Mouse (Mus musculus) brown adipose tissue, adult 24 weeks (tissue): ENCODE data around the gene Nkrf. TPM values are rescaled to one million over a fixed set of nuclear protein-coding genes. Genes with fewer than 3 reads are reported as not detected.

Source experiments
- H3K27ac ChIP-seq: fragments of 200-500 bp; replicated peaks from 2 replicates; pipeline ENCODE4 v1.5.1; 2012; ENCODE audit warnings: low read depth, mild to moderate bottlenecking, low read length
- H3K4me1 ChIP-seq: fragments of 200-500 bp; 2 replicates; pipeline ENCODE4 v1.6.1; 2012; ENCODE audit warnings: low read length, mixed read lengths; ENCODE audit not compliant: control insufficient read depth, insufficient read depth, insufficient read length
- H3K4me3 ChIP-seq: fragments of 200-500 bp; 2 replicates; pipeline ENCODE4 v1.5.1; 2012; ENCODE audit warnings: low read depth, mild to moderate bottlenecking, low read length, moderate library complexity; ENCODE audit not compliant: insufficient read depth
- polyA plus RNA-seq: library from polyadenylated mRNA; stranded (reverse); fragments of >200 nt; gene quantifications from 2 replicates; pipeline ENCODE4 v1.2.4, GENCODE M21; 2012; ENCODE audit not compliant: missing spikeins, insufficient read depth, insufficient read length

The Nkrf gene
- polyA plus RNA-seq, 1 experiment = 2.2 TPM

DNA sequence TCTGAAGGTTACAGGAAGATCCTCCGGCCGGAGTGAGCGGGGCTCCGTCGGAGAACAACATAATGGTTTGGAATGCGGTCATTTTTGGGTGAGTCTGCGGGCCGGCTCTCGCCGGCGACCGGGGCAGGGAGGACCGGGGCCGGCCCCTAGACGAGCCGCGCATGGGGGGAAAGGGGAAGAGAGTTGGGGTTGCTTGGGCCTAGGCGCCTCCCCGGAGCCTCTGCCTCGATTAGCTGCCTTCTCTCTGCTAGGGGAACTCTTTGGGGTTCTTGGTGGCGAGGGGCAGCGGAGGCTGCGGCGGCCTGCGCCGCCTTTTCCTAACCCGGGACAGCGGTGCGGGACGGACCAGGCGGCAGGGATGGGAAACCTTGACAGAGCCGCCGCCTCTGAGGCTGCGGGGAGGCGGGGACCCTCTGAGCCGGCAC is 28.0 kb downstream of the Nkrf start:
- Histone ChIP-seq H3K4me3 (peak overlapping the region; percentile 96), H3K27ac (peak overlapping the region; percentile 78), H3K4me1 (no peaks in the 10 kb centered on the region; the same call in 1 of the 2 replicates)

DNA sequence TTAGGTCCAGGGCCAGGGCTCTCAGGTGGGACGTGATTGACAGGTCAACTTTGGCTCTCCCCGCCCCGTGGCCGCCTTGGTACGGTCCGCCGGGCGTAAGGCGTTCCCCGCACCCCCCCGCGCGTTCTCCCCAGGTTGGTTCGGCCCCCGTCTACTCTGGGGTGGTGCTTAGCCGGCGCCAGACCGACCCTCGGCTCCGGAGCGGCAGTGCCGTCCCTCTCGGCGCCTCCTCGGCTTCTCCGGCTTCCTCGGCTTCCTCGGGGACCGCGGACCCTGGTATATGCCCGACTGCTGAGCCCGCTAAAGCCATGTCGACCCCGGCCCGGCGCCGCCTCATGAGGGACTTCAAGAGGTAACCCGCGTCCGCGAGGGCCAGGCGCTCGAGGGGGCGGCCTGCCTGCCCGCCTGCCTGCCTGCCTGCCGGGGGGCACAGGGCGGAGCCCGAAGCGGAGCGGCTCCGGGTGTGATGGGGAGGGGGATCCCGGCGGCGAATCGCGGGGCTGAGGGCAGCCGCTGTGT is 28.5 kb downstream of the Nkrf start:
- Histone ChIP-seq H3K4me3 (peak overlapping the region; percentile 96), H3K27ac (peak overlapping the region; percentile 78)

DNA sequence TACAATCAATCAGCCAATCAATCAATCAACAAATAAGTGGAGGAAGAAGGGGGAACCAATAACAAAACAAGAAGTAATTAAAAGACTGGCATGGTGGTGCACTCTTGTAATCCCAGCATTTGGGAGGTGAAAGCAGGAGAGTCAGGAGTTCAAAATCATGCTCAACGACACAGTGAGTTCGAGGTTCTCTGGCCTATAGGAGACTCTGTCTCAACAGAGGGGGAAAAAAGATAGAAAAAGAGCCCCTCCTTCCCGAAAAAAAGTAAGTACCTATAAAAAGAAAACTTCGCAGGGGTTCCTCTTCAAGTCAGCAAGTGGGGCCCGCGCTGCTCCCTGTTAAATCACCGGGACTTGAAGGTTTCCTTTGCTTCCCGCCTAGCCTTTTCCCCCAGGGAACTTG is 28.9 kb downstream of the Nkrf start, which contains the start of the genes Ube2a and C330007P06Rik:
Gene Ube2a, plus strand, starts transcription at position 136 of the 400 bp plus-strand sequence.
Gene C330007P06Rik, minus strand, starts transcription at position 347 of the 400 bp plus-strand sequence.
- peak within 1 kb of the TSS; percentile 78 for H3K27ac ChIP-seq
- H3K4me1 ChIP-seq = no peaks in the 10 kb centered on the region; the same call in 1 of the 2 replicates

More for the DNA sequence above, 28.5 kb downstream of the Nkrf start:
- H3K4me1 ChIP-seq = no peaks in the 10 kb centered on the region; the same call in 1 of the 2 replicates

DNA sequence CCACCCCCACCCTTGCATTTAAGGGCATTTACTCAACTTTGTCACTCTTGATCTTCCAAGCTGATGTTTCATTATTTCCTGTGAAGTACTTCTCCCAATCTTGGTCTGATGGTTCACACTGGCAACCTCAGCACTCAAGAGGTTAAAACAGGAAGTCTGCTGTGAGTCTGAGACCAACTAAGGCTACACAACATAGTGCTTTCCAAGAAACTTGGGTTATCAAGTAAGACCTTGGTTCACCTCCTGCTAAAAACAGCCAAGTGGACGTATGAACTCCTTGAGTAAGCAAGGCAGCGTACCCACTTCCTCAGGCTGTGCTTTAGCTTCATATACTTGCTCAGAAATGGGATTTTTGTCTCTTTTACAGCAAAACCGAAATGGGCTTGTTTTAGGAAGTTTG is 32.3 kb downstream of the Nkrf start:
- H3K4me3 ChIP-seq = no peak overlapping the region
- H3K4me1 ChIP-seq = no peaks in the 10 kb centered on the region; the same call in 1 of the 2 replicates
- H3K27ac ChIP-seq = no peak overlapping the region

More for the DNA sequence above, 28.9 kb downstream of the Nkrf start, which contains the start of the genes Ube2a and C330007P06Rik:
- H3K4me3 ChIP-seq = peak within 1 kb of the TSS; percentile 96

DNA sequence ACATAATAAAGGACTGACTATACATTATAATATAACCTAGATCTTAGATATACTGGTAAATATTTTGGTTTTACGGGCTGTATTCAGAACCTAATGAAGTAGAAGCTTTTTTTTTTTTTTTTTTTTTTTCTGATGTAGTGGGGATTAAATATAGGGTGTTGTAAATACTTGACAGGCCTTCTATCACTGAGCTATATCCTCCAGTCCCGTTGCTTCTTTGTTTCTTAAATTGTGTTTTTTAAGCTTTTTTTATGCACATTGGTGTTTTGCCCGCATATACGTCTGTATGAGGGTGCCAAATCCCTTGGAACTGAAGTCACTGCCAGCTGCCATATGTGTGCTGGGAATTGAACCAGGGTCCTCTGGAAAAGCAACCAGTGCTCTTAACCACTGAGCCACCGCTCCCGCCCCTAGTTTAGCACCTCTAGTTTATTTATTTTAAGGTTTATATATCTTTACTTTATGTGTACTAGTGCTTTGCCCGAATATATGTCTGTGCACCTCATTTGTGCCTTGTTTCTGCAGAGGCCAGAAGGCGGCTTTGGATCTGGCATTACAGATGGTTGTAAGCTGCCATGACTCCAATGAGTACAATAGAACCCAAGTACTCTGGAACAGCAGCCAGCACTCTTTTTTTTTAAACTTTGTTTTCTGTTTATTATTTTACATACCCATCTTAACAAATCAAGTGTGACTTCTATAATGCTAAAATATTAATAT is 37.9 kb downstream of the Nkrf start:
- no peak overlapping the region; the same call in 1 of the 2 replicates for H3K4me3 ChIP-seq
- H3K4me1 ChIP-seq = no peaks in the 10 kb centered on the region; the same call in 1 of the 2 replicates
- no peak overlapping the region for H3K27ac ChIP-seq

DNA sequence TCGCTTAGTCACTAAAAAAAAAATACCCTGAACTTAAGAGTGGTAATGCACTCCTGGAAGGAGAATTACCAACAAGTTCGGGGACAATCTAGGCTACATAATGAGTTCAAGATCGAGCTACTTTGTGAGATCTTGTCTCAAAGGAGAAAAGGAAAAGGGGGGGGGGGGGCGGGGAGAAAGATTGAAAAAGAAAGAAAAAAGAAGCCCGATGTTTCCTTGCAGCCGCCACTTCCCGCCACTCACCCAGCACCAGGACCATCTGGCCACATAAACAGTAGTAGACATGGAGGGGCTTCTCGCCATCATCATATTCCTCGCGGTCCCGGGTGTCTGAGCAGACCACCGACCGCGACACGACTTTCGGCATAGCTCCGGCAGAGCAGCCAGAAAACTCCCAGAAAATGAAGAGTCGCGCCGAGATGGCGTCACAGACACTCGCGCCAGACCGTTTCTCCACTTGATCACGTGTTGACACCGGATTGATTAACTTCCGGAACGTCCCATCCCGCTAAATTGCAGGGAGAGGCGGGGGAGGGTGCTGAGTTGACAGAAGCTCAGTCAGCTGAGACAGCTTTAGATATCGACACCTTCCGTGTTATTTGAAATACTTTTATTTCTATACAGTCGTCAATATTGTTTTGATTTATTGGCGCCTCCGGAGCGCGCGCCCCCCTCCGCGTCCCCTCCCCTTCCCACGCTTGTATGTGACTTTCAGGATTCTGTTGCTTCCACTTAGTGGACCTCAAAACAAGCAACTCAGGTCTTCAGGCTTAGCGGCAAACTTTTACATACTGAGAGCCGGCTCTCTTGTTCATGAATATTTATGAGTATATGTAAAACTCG is 38.7 kb downstream of the Nkrf start:
- Histone ChIP-seq H3K4me1 (no peaks in the 10 kb centered on the region; the same call in 1 of the 2 replicates), H3K27ac (peak overlapping the region; percentile 88), H3K4me3 (peak overlapping the region; percentile 78)

DNA sequence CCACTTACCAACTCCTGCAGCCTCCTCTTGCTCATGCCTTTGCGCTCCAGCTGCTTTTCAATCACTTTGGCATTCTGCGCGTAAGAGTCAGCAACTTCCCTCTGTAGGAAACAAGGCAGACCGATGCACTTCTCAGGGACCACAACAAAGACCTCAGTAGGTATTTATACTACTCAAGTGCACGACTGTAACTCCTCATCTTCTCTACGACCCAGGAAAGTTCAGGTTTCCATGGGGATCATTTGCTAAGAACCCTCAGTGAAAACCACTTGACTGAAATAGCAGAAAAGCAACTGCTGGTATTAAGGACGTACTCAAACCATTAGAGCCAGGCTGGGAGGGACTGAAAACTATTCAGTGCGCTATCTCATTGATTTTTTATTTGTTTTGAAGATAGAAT is 50.1 kb downstream of the Nkrf start:
- H3K27ac ChIP-seq = no peak overlapping the region
- H3K4me3 ChIP-seq = no peak overlapping the region
- no peaks in the 10 kb centered on the region for H3K4me1 ChIP-seq

DNA sequence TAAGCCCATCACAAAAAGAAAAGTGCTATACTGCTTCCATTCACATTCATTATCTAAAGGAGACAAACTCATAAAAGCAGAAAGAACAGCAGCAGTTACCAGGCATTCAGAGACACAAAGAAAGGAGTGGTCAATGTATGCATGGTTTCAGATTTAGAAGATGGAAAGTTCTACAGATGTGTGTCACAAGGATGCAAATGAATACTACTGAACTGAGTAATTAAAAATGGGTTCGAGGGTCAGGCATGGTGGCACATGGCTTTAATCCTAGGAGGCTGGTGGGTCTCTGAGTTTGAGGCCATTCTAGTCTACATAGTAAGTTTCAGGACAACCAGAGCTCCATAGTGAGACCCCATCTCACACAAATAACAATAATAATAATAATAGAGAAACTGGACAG is 55.5 kb downstream of the Nkrf start:
- Histone ChIP-seq H3K4me3 (no peak overlapping the region), H3K4me1 (no peaks in the 10 kb centered on the region), H3K27ac (no peak overlapping the region)

DNA sequence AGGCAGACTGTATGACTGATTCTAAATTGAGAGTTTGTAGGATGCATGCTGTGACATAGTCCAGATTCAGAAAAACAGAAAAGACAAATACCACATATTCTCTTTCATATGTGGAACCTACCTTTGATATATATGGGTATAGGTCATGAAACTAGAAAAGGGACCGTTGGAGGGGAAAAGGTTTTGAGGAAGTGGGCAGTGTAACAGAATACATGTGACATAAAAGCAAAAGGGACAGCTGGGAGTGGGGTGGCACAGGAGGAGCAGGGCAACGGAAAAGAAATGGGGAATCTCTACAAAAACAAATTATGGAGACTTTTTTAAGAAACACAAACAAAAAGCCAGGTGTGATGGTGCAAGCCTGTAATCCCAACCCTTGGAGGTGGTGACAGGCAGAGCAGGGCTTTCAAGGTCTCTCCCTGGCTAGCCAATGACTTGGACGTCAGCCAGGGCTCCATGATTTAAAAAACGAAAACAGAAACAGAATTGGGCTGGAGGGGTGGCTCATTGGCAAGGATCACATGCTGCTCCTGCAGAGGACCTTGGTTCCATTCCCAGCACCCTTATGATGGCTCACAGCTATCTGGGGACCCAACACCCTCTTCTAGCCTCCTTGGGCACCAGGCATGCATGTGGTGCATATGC is 59.2 kb downstream of the Nkrf start:
- no peak overlapping the region for H3K27ac ChIP-seq
- H3K4me3 ChIP-seq = no peak overlapping the region
- no peaks in the 10 kb centered on the region for H3K4me1 ChIP-seq

DNA sequence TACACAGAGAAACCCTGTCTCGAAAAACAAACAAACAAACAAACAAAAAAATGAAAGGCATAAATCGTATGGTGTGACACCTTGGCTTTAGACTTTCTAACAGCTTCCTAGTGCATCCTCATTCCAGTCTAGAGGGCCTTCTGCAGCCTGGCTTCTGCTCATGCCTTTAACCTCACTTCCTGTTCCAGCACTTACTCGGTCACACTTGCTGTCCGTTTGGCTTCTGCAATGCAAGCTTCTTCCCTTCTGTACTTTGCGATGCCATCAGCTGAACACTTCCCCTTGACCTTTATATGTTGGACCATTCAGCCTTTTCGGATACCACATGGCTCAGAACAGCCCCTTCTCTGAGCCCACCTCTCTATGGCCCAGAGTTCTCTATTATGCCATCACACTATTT is 61.0 kb downstream of the Nkrf start:
- no peak overlapping the region for H3K4me3 ChIP-seq
- H3K4me1 ChIP-seq = no peaks in the 10 kb centered on the region
- H3K27ac ChIP-seq = no peak overlapping the region

DNA sequence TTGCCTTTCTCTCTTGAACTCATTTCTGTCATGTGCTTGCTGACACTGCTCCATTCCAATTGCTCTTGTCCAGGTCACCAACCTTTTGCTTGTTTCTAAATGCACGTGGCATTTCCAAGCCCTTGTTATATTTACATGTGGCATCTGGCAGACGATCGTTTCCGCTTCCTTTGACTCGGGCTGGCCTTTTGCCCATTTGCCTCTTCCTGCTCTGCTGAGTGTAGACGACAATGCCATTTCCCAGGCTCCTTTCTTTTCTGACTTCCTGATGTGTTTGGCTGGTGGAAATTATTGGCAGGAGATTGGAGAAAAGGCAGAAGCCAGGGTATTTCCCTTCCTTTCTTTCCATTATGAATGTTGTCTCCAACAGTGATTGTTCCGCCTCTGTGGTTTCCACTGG is 63.3 kb downstream of the Nkrf start:
- Histone ChIP-seq H3K4me3 (no peak overlapping the region), H3K27ac (no peak overlapping the region)

More for the DNA sequence above, 63.3 kb downstream of the Nkrf start:
- no peaks in the 10 kb centered on the region for H3K4me1 ChIP-seq

Other genes with a start within 250 kb of the Nkrf start
- gene Slc25a43, start 159.2 kb downstream of the Nkrf start, polyA plus RNA-seq = not detected in 2 replicates
- gene Slc25a5, start 107.2 kb downstream of the Nkrf start, polyA plus RNA-seq = 955 and 1,042 TPM in 2 replicates
- 94.7 and 101 TPM in 2 replicates for gene Ube2a, start 29.0 kb downstream of the Nkrf start, polyA plus RNA-seq
- gene C330007P06Rik, start 28.8 kb downstream of the Nkrf start, polyA plus RNA-seq = 54.0 and 56.6 TPM in 2 replicates
- 2.1 and 2.8 TPM in 2 replicates for gene Sept6, start 88.9 kb upstream of the Nkrf start, polyA plus RNA-seq
- gene Sowahd, start 145.9 kb upstream of the Nkrf start, polyA plus RNA-seq = not detected in 2 replicates
- 550 and 567 TPM in 2 replicates for gene Rpl39, start 182.5 kb upstream of the Nkrf start, polyA plus RNA-seq
- gene Upf3b, start 207.4 kb upstream of the Nkrf start, polyA plus RNA-seq = 9.0 and 11.5 TPM in 2 replicates
- gene Nkap, start 223.9 kb upstream of the Nkrf start, polyA plus RNA-seq = 7.0 and 10.9 TPM in 2 replicates